Mouse (Mus musculus) intestine, postnatal 0 days (tissue): Measurements from ENCODE around the gene Ttc23. TPM values are rescaled to one million over a fixed set of nuclear protein-coding genes. Genes with fewer than 3 reads are reported as not detected.
A peak's percentile ranks its signal among the peaks of the same experiment; 100 is the strongest.

Experiments used
- ATAC-seq: fragments of 200-750 bp; cut with Nextera tagmentation; 2 replicates; pipeline ENCODE4 v1.8.0; 2017; ENCODE audit warnings: mild to moderate bottlenecking, moderate TSS enrichment, moderate library complexity
- H3K27ac ChIP-seq: fragments of 300-500 bp; sonication (generic); 2 replicates; pipeline ENCODE4 v1.5.1; 2014; ENCODE audit warnings: mild to moderate bottlenecking, low read depth, low read length, moderate library complexity
- H3K27me3 ChIP-seq: fragments of 300-500 bp; sonication (generic); replicated peaks from 2 replicates; pipeline ENCODE4 v1.6.1; 2014; ENCODE audit warnings: low read length, mixed read lengths; ENCODE audit not compliant: control insufficient read depth, insufficient read depth
- H3K36me3 ChIP-seq: fragments of 300-500 bp; sonication (generic); 2 replicates; pipeline ENCODE4 v1.6.1; 2014; ENCODE audit warnings: mild to moderate bottlenecking, moderate library complexity; ENCODE audit not compliant: control insufficient read depth, insufficient read depth
- H3K4me1 ChIP-seq: fragments of 300-500 bp; sonication (generic); replicated peaks from 2 replicates; pipeline ENCODE4 v1.6.1; 2014; ENCODE audit warnings: antibody characterized with exemption, low read length, mixed read lengths; ENCODE audit not compliant: control insufficient read depth, insufficient read depth
- H3K4me2 ChIP-seq: fragments of 300-500 bp; sonication (generic); replicated peaks from 2 replicates; pipeline ENCODE4 v1.6.1; 2014; ENCODE audit warnings: low read depth, mild to moderate bottlenecking, moderate library complexity
- H3K4me3 ChIP-seq: fragments of 300-500 bp; sonication (generic); 2 replicates; pipeline ENCODE4 v1.5.1; 2014; ENCODE audit warnings: low read depth, low read length
- H3K9ac ChIP-seq: fragments of 300-500 bp; sonication (generic); 2 replicates; pipeline ENCODE4 v1.6.1; 2014; ENCODE audit warnings: mild to moderate bottlenecking, low read depth, low read length
- H3K9me3 ChIP-seq: fragments of 300-500 bp; sonication (generic); 2 replicates; pipeline ENCODE4 v1.6.1; 2016; ENCODE audit warnings: mixed run types; ENCODE audit not compliant: control insufficient read depth
- CTCF ChIP-seq: sonication (generic); IDR thresholded peaks from 2 replicates; pipeline ENCODE4 v1.5.1; 2016; ENCODE audit warnings: low read depth, mild to moderate bottlenecking, control low read depth, antibody characterized with exemption, moderate library complexity
- WGBS: fragments of 180-500 bp; shearing (Covaris S2); extraction: QIAGEN DNeasy Blood & Tissue Kit; methylation state at CpG from one replicate; pipeline ENCODE4 v1.1.7; 2014; 5-methylcytosine and 5-hydroxymethylcytosine counted together
- polyA plus RNA-seq: library from polyadenylated mRNA; unstranded; fragments of >200 nt; fragmentation: Nextera tagmentation; extraction: Ambion mirVana; gene quantifications from 2 replicates; pipeline ENCODE4 v1.2.1, GENCODE M21; 2015

Gene Ttc23
- polyA plus RNA-seq, result 8.6 and 9.4 TPM in 2 replicates

GRCm38 (mm10) chr7:67647277-67647676 is at the start of gene Ttc23:
Gene Ttc23, plus strand, starts transcription at chr7:67647410.
- Histone ChIP-seq H3K9ac (peak within 1 kb of the TSS; percentile 84), H3K4me2 (peak within 1 kb of the TSS; percentile 82), H3K27me3 (no peaks in the 10 kb centered on the region), H3K4me3 (peak within 1 kb of the TSS; percentile 57), H3K36me3 (no peaks in the 10 kb centered on the region), H3K27ac (peak within 1 kb of the TSS; percentile 28; the same call in 1 of the 2 replicates), H3K4me1 (0 out of 2 replicates have a peak, but pooled peaks cover 2% of the 10 kb centered on the region), H3K9me3 (no peaks in the 10 kb centered on the region)
- TF ChIP-seq CTCF, result no peak
- WGBS, result 3% methylated on average over 5 of the region's 5 CpGs
- ATAC-seq, result no peak

- no peak overlapping the region for H3K9ac ChIP-seq
- no peak for ATAC-seq
- no peaks in the 10 kb centered on the region for H3K4me1 ChIP-seq
- no peak overlapping the region for H3K27ac ChIP-seq
- 75% methylated on average over 3 of the region's 3 CpGs for WGBS
- H3K9me3 ChIP-seq, result no peaks in the 10 kb centered on the region
- H3K27me3 ChIP-seq, result no peaks in the 10 kb centered on the region
- no peak overlapping the region for H3K4me2 ChIP-seq
- no peak overlapping the region for H3K4me3 ChIP-seq
- H3K36me3 ChIP-seq, result no peaks in the 10 kb centered on the region
- no peak for TF ChIP-seq CTCF
Measured at GRCm38 (mm10) chr7:67598050-67598449, 49.2 kb upstream of the Ttc23 start.

GRCm38 (mm10) chr7:67605114-67605513 is 42.1 kb upstream of the Ttc23 start:
- no peak for TF ChIP-seq CTCF
- Histone ChIP-seq H3K4me1 (no peaks in the 10 kb centered on the region), H3K27ac (no peak overlapping the region), H3K36me3 (no peaks in the 10 kb centered on the region), H3K9ac (no peak overlapping the region), H3K4me3 (no peak overlapping the region), H3K27me3 (no peaks in the 10 kb centered on the region), H3K9me3 (no peaks in the 10 kb centered on the region), H3K4me2 (no peak overlapping the region)
- no peak for ATAC-seq
- 88% methylated on average over 6 of the region's 6 CpGs for WGBS

GRCm38 (mm10) chr7:67606250-67606649 is 41.0 kb upstream of the Ttc23 start:
- Histone ChIP-seq H3K9me3 (no peaks in the 10 kb centered on the region), H3K4me1 (no peaks in the 10 kb centered on the region), H3K36me3 (no peaks in the 10 kb centered on the region), H3K27me3 (no peaks in the 10 kb centered on the region), H3K9ac (no peak overlapping the region), H3K4me3 (no peak overlapping the region), H3K4me2 (no peak overlapping the region), H3K27ac (no peak overlapping the region)
- 60% methylated on average over 1 of the region's 1 CpGs for WGBS
- ATAC-seq, result no peak
- no peak for TF ChIP-seq CTCF

GRCm38 (mm10) chr7:67607669-67608347 is 39.4 kb upstream of the Ttc23 start:
- no peaks in the 10 kb centered on the region for H3K27me3 ChIP-seq
- no peak for ATAC-seq
- H3K4me3 ChIP-seq, result no peak overlapping the region
- TF ChIP-seq CTCF, result no peak
- no peak overlapping the region for H3K4me2 ChIP-seq
- no peak overlapping the region for H3K9ac ChIP-seq
- WGBS, result 64% methylated on average over 5 of the region's 5 CpGs
- no peaks in the 10 kb centered on the region for H3K4me1 ChIP-seq
- no peaks in the 10 kb centered on the region for H3K9me3 ChIP-seq
- H3K36me3 ChIP-seq, result no peaks in the 10 kb centered on the region
- H3K27ac ChIP-seq, result no peak overlapping the region

GRCm38 (mm10) chr7:67608348-67609024 is 38.7 kb upstream of the Ttc23 start:
- TF ChIP-seq CTCF, result no peak
- Histone ChIP-seq H3K9me3 (no peaks in the 10 kb centered on the region), H3K36me3 (no peaks in the 10 kb centered on the region), H3K27me3 (no peaks in the 10 kb centered on the region), H3K4me3 (no peak overlapping the region), H3K9ac (no peak overlapping the region), H3K4me2 (no peak overlapping the region), H3K4me1 (no peaks in the 10 kb centered on the region), H3K27ac (no peak overlapping the region)
- ATAC-seq, result no peak
- WGBS, result 61% methylated on average over 4 of the region's 4 CpGs
